Mouse (Mus musculus) splenic B cell, adult 2 months (primary cell): ENCODE results near the gene Rhoq.
A peak's percentile ranks its signal among the peaks of the same experiment; 100 is the strongest.

Experiments
- DNase-seq: peaks from one replicate; pipeline ENCODE4 v3.0.0-alpha.2; 2011; ENCODE audit warnings: low read depth, low spot score
- H3K27me3 ChIP-seq: 2 replicates; pipeline ENCODE4 v1.6.1; 2012; ENCODE audit warnings: mild to moderate bottlenecking, low read length, moderate library complexity, mixed read lengths; ENCODE audit not compliant: control insufficient read depth, poor library complexity, insufficient read depth, severe bottlenecking
- H3K36me3 ChIP-seq: 2 replicates; pipeline ENCODE4 v1.6.1; 2012; ENCODE audit warnings: mild to moderate bottlenecking, low read length, moderate library complexity, mixed read lengths; ENCODE audit not compliant: control insufficient read depth, poor library complexity, insufficient read depth, severe bottlenecking

The Rhoq gene

DNA sequence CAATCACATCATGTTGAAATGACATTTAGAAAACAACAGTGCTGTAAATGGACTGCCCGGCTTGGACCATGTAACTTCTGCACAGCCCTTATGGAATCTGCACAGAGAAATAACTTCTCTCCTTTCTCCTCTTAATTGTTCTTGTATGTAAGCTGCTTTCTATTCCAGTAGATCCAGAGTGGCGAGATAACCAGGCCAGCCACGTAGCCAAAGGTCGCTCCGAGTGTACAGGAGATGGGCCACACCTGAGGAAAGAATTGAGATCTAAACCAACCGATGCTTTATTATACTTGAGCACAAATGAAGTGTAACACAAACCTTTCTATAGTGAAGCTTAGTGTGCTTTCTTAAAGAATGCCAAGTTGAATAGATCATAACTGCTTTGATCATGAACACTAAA, 34.4 kb downstream of the Rhoq start:
- H3K27me3 ChIP-seq: no peaks in the 10 kb centered on the region
- DNase-seq: no peak
- peaks cover 4% of the 10 kb centered on the region; the same call in 1 of the 2 replicates for H3K36me3 ChIP-seq

DNA sequence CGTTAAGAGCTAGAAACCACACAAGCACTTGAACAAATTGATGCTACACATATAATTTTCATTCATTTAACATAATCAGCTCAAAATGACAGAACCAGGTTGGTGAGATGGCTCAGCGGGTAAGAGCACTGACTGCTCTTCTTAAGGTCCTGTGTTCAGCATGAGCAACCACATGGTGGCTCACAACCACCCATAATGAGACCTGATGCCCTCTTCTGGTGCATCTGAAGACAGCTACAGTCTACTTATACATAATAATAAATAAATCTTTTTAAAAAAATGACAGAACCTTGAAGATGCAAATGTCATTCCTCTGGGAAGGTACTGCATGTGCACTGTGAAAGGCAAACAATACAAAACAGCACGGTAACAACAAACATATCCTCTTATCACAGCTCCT, 46.1 kb downstream of the Rhoq start:
- DNase-seq: peak; percentile 16
- no peaks in the 10 kb centered on the region for H3K27me3 ChIP-seq
- no peaks in the 10 kb centered on the region; the same call in none of the 2 replicates for H3K36me3 ChIP-seq

DNA sequence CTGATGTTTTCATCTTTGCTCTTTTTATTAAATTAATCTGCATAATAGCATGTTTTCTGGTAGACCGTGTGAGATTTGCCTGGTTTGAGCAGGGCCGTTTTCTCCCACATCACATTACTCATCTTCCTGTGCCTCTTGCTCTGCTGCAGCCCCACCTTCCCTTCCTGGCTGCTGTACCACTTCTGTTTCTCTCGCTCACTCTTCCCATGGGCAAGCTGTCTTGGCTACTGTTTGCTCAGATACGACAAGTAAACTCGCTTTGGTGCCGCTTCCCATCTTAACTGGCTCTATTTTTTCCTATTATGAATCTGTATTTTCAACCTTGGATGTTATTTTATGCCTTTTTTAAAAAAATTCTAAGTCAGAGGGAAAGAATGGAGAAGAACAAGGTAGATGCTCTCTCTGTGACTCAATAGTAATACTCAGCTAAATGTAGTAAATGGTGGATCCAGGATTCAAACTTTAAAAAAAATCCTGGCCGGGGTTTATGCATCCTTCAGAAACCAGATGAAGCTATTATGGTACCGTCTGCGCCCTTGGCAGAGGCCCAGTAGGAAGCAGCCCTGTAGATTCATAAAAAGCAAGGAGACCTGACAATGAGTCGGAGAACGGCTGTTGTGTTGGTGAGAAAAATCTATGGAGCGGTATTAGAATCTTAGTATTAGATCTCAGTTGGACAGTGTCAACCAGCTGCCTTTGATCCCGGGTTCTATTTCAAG, 48.6 kb downstream of the Rhoq start:
- Histone ChIP-seq H3K36me3 (no peaks in the 10 kb centered on the region; the same call in none of the 2 replicates), H3K27me3 (no peaks in the 10 kb centered on the region)
- no peak for DNase-seq

DNA sequence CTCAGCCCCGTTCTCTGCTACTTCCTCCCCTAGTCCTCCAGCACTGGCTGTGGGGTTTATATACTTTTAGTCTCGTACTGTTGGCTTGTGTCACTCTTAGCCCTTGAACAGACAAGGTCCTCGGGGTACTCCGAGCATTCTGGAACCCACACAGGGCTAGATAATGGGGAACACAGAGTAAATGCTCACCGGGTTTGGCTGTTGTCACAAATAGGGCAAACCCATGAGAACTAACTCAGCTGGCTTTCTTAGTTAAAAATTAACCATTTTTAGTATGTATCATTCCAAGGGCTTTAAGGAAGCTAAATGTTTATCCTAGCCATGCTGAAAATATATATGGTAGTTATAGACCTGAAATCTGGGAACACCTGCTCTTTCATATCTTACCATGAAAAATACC, 56.8 kb downstream of the Rhoq start:
- DNase-seq: no peak
- Histone ChIP-seq H3K27me3 (no peaks in the 10 kb centered on the region), H3K36me3 (no peaks in the 10 kb centered on the region; the same call in 1 of the 2 replicates)

DNA sequence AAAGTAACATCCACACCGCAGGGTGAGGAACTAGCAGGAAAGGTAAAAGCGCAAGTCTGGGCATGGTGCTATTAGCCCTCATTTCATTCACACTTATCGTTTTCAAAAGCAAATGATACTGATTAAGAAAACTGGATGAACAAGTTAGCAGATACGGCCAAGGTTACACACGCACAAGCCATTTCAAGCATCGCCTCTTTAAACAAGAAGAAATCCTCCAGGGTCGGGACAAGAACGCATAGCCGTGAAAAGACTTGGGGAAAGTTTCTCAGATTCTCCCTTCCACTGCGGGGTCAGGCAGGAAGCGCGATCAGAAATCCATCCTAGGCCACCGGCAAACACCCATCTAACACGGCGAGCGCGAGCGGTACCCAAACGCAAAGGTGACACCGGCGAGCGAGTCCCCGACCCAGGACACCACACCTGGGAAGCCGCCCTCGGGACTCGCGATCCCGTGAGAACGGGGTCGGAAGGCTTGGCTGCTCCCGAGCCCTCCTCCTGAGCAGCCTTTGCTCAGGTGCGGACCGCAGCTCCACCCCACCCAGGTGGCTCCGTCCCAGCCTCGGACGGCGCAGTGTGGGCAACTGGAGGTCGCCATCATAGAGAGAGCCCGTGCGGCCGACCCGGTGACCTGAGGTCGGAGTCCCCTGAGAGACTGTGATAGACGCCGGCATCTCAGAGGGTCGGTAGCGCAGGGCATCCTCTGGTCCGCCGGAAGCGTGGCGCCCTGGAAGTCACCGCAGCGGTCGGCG, 61.8 kb downstream of the Rhoq start:
- DNase-seq: no peak
- Histone ChIP-seq H3K36me3 (peaks cover 2% of the 10 kb centered on the region; the same call in 1 of the 2 replicates), H3K27me3 (no peaks in the 10 kb centered on the region)

DNA sequence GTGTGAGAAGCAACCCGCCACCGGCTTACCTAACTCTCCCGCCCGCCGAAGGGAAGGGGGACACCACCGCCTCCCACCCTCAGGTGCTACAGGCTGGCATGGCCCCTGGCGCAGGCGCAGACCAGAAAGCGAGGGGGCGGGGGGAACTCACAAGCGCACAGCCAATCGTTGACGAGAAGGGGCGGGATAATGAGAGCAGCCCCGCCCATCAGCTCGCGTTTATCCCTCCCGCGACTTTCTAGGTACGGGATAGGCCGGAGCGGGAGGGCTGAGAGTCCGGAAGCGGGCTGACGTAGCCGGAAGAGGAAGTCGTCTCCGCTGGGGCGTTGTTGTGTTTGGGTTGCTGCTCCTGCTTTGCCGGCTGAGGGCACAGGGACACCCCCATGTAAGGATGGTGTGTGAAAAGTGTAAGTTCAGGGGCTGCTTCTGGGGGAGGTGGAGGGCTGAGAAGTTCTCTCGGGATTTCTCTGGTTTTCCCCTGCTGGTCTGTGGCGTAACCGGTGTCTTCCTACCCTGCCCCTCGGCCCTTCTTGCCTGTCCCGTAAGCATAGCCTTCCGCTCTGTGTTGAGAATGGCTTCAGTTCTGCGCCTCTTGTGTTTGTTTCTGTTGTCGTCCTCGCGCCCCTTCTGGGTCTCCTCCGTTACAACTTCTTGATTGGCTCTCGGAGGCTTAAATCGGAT, 62.5 kb downstream of the Rhoq start, which contains the start of the genes Pigf and Cript:
Pigf (minus strand) TSS at position 138 of the 681 bp plus-strand sequence.
Cript (plus strand) TSS at position 282 of the 681 bp plus-strand sequence.
- H3K36me3 ChIP-seq: peaks cover 2% of the 10 kb centered on the region; the same call in 1 of the 2 replicates
- peak; percentile 99 for DNase-seq
- H3K27me3 ChIP-seq: no peaks in the 10 kb centered on the region

DNA sequence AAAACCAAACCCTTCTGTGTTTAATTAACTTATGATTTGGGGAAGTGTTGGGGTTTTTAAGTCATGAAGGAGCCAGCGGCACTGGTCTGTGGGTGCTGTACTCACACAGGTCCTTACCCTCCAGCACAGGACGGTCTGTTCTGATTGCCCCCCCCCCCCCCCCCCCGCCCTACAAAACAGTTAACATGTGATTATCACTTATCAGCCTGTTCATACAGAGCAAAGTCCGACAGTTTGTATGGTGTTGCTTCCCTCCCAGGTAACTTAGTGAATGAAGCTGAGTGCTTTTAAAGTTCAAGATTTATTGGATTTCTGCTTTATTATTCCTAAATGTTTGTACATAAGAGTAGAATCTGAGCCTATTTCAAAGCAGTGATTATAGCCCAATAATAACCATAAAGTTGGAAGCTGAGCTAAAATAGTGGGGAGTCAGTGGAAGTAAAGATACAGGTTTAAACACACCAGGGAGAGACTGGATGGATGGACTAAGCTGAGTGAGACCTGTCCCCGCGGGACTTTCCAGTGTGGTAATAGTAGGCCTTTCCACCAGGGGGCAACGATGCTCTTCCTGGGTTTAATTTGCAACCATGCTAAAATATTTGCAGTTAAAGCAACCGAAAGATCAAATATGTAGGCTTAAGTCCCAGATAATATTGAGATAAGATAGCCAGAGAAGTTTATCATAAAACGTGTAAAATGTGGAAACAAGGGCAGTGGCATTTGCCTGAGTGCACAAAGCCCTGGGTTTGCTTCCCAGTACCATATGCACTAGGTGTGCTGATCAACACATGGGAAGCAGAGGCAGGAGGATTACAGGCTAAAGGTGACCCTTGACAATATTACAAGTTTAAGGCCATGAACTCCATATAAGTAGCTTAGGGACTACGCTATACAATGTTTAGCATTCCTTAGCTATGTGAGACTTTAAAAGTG, 73.5 kb downstream of the Rhoq start:
- peak; percentile 81 for DNase-seq
- H3K27me3 ChIP-seq: no peaks in the 10 kb centered on the region
- H3K36me3 ChIP-seq: peaks cover 7% of the 10 kb centered on the region

DNA sequence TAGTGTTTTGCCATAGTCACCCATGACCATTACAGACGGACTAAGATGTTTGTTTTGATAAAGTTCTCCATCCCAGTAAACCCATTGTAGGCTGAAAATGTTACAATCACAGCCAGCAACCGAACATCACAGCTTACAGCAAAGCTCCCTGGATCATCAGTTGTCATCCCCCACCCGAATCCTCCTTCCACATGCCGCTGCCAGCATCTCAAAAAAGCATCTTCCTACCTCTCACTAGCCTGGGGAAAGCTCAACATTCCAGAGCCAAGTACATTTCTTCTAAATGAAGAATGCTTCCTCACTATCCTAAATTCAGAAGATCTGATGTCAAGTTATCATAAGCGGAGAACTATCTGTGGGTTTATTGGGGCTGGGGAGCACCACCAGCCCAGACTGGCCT, 75.6 kb downstream of the Rhoq start:
- DNase-seq: no peak

DNA sequence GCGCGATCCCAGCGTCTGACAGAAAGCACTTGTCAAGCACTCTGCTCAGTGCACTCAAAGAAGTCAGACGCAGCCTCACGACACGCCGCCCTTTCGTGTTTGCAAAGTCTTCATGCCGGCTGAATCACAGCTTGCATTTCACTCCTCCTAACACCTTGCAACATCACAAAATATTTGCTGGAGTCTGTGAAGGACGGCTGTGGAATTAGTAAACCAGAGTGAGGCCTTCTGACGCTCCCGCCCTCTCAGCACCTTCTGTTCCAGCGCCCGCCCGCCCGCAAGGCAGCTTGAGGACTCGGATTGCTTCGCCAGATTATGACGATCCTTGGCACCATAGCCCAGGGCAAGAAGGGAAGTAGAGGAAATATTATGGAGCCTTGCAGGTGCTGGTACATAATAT, 78.9 kb downstream of the Rhoq start:
- Histone ChIP-seq H3K27me3 (no peaks in the 10 kb centered on the region), H3K36me3 (peaks cover 3% of the 10 kb centered on the region; the same call in 1 of the 2 replicates)
- DNase-seq: no peak

More for the DNA sequence above, 75.6 kb downstream of the Rhoq start:
- no peaks in the 10 kb centered on the region for H3K27me3 ChIP-seq
- peaks cover 3% of the 10 kb centered on the region; the same call in 1 of the 2 replicates for H3K36me3 ChIP-seq

DNA sequence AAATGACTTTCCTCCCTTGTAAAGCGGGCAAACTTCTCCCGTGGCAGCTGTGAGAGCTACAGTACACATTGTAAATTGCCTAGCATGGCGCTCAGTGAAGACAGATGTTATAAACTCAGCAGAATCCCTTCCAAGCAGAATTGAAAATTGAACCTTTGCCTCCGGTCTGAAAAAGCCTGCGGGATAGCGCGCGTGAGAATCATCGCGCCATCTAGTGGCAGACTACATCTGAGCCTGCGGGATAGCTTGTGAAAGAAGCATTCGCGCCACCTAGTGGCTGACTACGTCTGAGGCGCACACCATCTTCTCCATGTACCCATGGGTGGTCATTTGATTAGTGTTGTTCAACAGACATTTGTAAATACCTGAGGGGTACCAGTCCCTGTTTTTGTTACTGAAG, 81.5 kb downstream of the Rhoq start:
- no peaks in the 10 kb centered on the region for H3K36me3 ChIP-seq
- DNase-seq: peak; percentile 97
- H3K27me3 ChIP-seq: no peaks in the 10 kb centered on the region

DNA sequence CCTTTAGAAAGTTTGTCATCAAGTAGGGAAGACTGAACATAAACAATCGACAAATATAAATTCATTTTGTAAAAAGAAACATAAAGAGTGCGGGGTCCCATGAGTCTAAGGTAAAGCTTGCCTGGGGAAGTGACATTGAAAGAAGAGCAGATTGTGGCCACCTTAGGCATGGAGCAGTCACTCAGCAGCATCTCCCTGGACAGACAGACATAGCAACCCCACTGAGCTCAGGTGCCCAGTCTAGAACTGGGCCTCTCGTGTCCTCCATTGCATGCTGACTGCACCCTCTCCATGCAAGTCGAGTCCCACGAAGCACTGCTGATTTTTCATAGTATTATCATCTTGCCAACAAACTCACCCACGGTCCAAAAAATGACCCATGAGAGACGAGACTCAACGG, 81.9 kb downstream of the Rhoq start:
- DNase-seq: no peak
- H3K36me3 ChIP-seq: no peaks in the 10 kb centered on the region
- no peaks in the 10 kb centered on the region for H3K27me3 ChIP-seq
